Mouse (Mus musculus) myocyte (in vitro differentiated cells): ENCODE measurements at regions not wholly inside any gene's neighbourhood (a gene's known extent, or its start where the extent isn't known, plus 50 kb on each side); places are given as distances from the start of the nearest gene placed in this dataset.

Experiments
- E2F4 ChIP-seq: IDR thresholded peaks from one replicate; pipeline ENCODE4 v1.6.1; 2011; ENCODE audit warnings: mild to moderate bottlenecking, control low read depth, moderate library complexity; ENCODE audit not compliant: insufficient read depth
- MAX ChIP-seq: IDR thresholded peaks from one replicate; pipeline ENCODE4 v1.6.1; 2011; ENCODE audit warnings: low read depth, mild to moderate bottlenecking, control low read depth
- MYOD1 ChIP-seq, 3 experiments: IDR thresholded peaks; one replicate each; pipeline ENCODE4 v1.6.1; 2011; ENCODE audit warnings: control low read depth in 2 of 3, low read depth in 2 of 3, mild to moderate bottlenecking in 2 of 3, moderate library complexity in 1 of 3; ENCODE audit not compliant: insufficient read length in 2 of 3, control insufficient read depth in 1 of 3
- MYOG ChIP-seq, 3 experiments: IDR thresholded peaks; one replicate each; pipeline ENCODE4 v1.6.1; 2011; ENCODE audit warnings: control low read depth in 2 of 3, low read depth in 2 of 3, mild to moderate bottlenecking in 2 of 3; ENCODE audit not compliant: insufficient read length in 2 of 3, control insufficient read depth in 1 of 3, insufficient read depth in 1 of 3
- POLR2A ChIP-seq: IDR thresholded peaks from one replicate; pipeline ENCODE4 v1.6.1; 2011; ENCODE audit warnings: low read depth, mild to moderate bottlenecking, control low read depth, moderate library complexity; ENCODE audit not compliant: insufficient read length
- SRF ChIP-seq: IDR thresholded peaks from one replicate; pipeline ENCODE4 v1.6.1; 2011; ENCODE audit warnings: low read depth; ENCODE audit not compliant: control insufficient read depth, insufficient read length

DNA sequence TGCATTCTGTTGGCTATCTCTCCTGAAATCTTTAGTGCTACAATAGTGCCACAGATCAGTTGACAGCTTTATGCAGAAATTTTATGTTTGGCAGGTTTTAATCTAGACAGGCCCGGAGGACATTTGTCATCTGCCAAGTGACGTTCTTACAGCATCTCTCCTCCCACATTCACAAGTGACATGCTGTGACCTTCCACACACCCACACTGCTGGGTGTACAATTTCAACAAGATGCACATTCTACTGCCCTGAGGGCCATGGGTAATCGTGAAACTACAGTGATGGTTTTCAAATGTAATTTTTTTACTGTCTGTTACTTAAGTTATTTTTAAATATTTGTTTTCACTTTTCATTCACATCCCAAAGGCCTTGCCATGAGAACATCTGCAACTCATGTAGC lies 639.2 kb upstream of the Gm11114 start:
- no peak for TF ChIP-seq E2F4
- no peak for TF ChIP-seq MYOG (IDR thresholded peaks at IDR 0.05; ENCODE audit: control insufficient read depth in 1 of 3, insufficient read depth in 1 of 3, insufficient read length in 2 of 3, low read depth in 2 of 3)
- no peak for TF ChIP-seq POLR2A
- TF ChIP-seq MAX, result no peak
- no peak for TF ChIP-seq SRF
- no peak for TF ChIP-seq MYOD1 (IDR thresholded peaks at IDR 0.05; ENCODE audit: control insufficient read depth in 1 of 3, insufficient read length in 2 of 3, low read depth in 2 of 3)
